Mouse (Mus musculus): ENCODE data around the gene Gorasp1. TPM values are rescaled to one million over a fixed set of nuclear protein-coding genes. Genes with fewer than 3 reads are reported as not detected.
A peak's percentile ranks its signal among the peaks of the same experiment; 100 is the strongest.

Gene Gorasp1
- polyA plus RNA-seq, 1 experiment from 2014 or later = 16.6 TPM

- H3K27me3 ChIP-seq = no peaks in the 10 kb centered on the region
- H3K4me2 ChIP-seq = no peak overlapping the region
- peaks cover 43% of the 10 kb centered on the region; the same call in 1 of the 2 replicates for H3K36me3 ChIP-seq
- 74% methylated on average over 7 of the region's 7 CpGs for WGBS
- peaks cover 20% of the 10 kb centered on the region for H3K4me1 ChIP-seq (replicated peaks)
- ATAC-seq (replicated peaks; ENCODE audit: insufficient number of reproducible peaks, insufficient read depth, low FRiP score, low read depth) = no peak
- no peak overlapping the region for H3K9ac ChIP-seq
- H3K27ac ChIP-seq = peak overlapping the region; percentile 44
- no peak overlapping the region for H3K4me3 ChIP-seq
- no peaks in the 10 kb centered on the region for H3K9me3 ChIP-seq (replicated peaks)
Measured at GRCm38 (mm10) chr9:119970763-119971656, 33.6 kb upstream of the Gorasp1 start.

GRCm38 (mm10) chr9:119970221-119970620 is 32.9 kb upstream of the Gorasp1 start:
- Histone ChIP-seq H3K27me3 (no peaks in the 10 kb centered on the region), H3K4me1 (replicated peaks) (peaks cover 20% of the 10 kb centered on the region), H3K9me3 (replicated peaks) (no peaks in the 10 kb centered on the region), H3K27ac (peak overlapping the region; percentile 44), H3K9ac (no peak overlapping the region), H3K4me2 (no peak overlapping the region), H3K36me3 (peaks cover 40% of the 10 kb centered on the region; the same call in 1 of the 2 replicates), H3K4me3 (no peak overlapping the region)
- WGBS = 26% methylated on average over 6 of the region's 6 CpGs
- no peak; the same call in 1 of the 2 replicates for ATAC-seq (replicated peaks; ENCODE audit: insufficient number of reproducible peaks, insufficient read depth, low FRiP score, low read depth)

GRCm38 (mm10) chr9:119969811-119970210 is 32.4 kb upstream of the Gorasp1 start:
- Histone ChIP-seq H3K27ac (no peak overlapping the region), H3K4me3 (no peak overlapping the region), H3K27me3 (no peaks in the 10 kb centered on the region), H3K9me3 (replicated peaks) (no peaks in the 10 kb centered on the region), H3K4me2 (no peak overlapping the region), H3K4me1 (replicated peaks) (peaks cover 20% of the 10 kb centered on the region), H3K36me3 (peaks cover 35% of the 10 kb centered on the region; the same call in 1 of the 2 replicates), H3K9ac (no peak overlapping the region)
- no peak for ATAC-seq (replicated peaks; ENCODE audit: insufficient number of reproducible peaks, insufficient read depth, low FRiP score, low read depth)
- 74% methylated on average over 7 of the region's 7 CpGs for WGBS

- no peak for ATAC-seq (replicated peaks; ENCODE audit: insufficient number of reproducible peaks, insufficient read depth, low FRiP score, low read depth)
- Histone ChIP-seq H3K27ac (no peak overlapping the region), H3K36me3 (0 out of 2 replicates have a peak, but pooled peaks cover under 1% of the 10 kb centered on the region), H3K4me3 (no peak overlapping the region), H3K9me3 (replicated peaks) (no peaks in the 10 kb centered on the region), H3K4me1 (replicated peaks) (peaks cover 38% of the 10 kb centered on the region), H3K4me2 (no peak overlapping the region), H3K27me3 (no peaks in the 10 kb centered on the region), H3K9ac (no peak overlapping the region)
- 86% methylated on average over 26 of the region's 26 CpGs for WGBS
Measured at GRCm38 (mm10) chr9:119966221-119966910, 29.0 kb upstream of the Gorasp1 start.

GRCm38 (mm10) chr9:119965186-119965585 is 27.8 kb upstream of the Gorasp1 start:
- ATAC-seq (replicated peaks; ENCODE audit: insufficient number of reproducible peaks, insufficient read depth, low FRiP score, low read depth) = no peak
- H3K4me3 ChIP-seq = no peak overlapping the region
- H3K9ac ChIP-seq = no peak overlapping the region
- H3K9me3 ChIP-seq (replicated peaks) = no peaks in the 10 kb centered on the region
- no peak overlapping the region for H3K4me2 ChIP-seq
- H3K27me3 ChIP-seq = no peaks in the 10 kb centered on the region
- 65% methylated on average over 3 of the region's 3 CpGs for WGBS
- H3K36me3 ChIP-seq = no peaks in the 10 kb centered on the region
- peaks cover 26% of the 10 kb centered on the region for H3K4me1 ChIP-seq (replicated peaks)
- no peak overlapping the region for H3K27ac ChIP-seq

- H3K4me3 ChIP-seq = no peak overlapping the region
- peaks cover 22% of the 10 kb centered on the region for H3K4me1 ChIP-seq (replicated peaks)
Measured at GRCm38 (mm10) chr9:119964206-119964605, 26.8 kb upstream of the Gorasp1 start.

GRCm38 (mm10) chr9:119962987-119963667 is 25.8 kb upstream of the Gorasp1 start:
- peak; percentile 67 for ATAC-seq (replicated peaks; ENCODE audit: insufficient number of reproducible peaks, insufficient read depth, low FRiP score, low read depth)
- Histone ChIP-seq H3K4me1 (replicated peaks) (peaks cover 19% of the 10 kb centered on the region), H3K9me3 (replicated peaks) (no peaks in the 10 kb centered on the region), H3K4me2 (peak overlapping the region; percentile 60), H3K4me3 (peak overlapping the region; percentile 33), H3K27ac (peak overlapping the region; percentile 49), H3K36me3 (no peaks in the 10 kb centered on the region), H3K27me3 (no peaks in the 10 kb centered on the region), H3K9ac (peak overlapping the region; percentile 38; the same call in 1 of the 2 replicates)
- 12% methylated on average over 21 of the region's 21 CpGs for WGBS

More at GRCm38 (mm10) chr9:119964206-119964605, 26.8 kb upstream of the Gorasp1 start:
- Histone ChIP-seq H3K9ac (no peak overlapping the region), H3K27ac (peak overlapping the region; percentile 69), H3K4me2 (no peak overlapping the region), H3K9me3 (replicated peaks) (no peaks in the 10 kb centered on the region), H3K36me3 (no peaks in the 10 kb centered on the region), H3K27me3 (no peaks in the 10 kb centered on the region)
- WGBS = 61% methylated on average over 3 of the region's 3 CpGs
- no peak; the same call in 1 of the 2 replicates for ATAC-seq (replicated peaks; ENCODE audit: insufficient number of reproducible peaks, insufficient read depth, low FRiP score, low read depth)

- ATAC-seq (replicated peaks; ENCODE audit: insufficient number of reproducible peaks, insufficient read depth, low FRiP score, low read depth) = no peak
- H3K27me3 ChIP-seq = no peaks in the 10 kb centered on the region
- no peak overlapping the region for H3K9ac ChIP-seq
- H3K9me3 ChIP-seq (replicated peaks) = no peaks in the 10 kb centered on the region
- no peaks in the 10 kb centered on the region for H3K36me3 ChIP-seq
- WGBS = 54% methylated on average over 4 of the region's 4 CpGs
- H3K4me3 ChIP-seq = no peak overlapping the region
- no peak overlapping the region for H3K27ac ChIP-seq
- peaks cover 19% of the 10 kb centered on the region for H3K4me1 ChIP-seq (replicated peaks)
- H3K4me2 ChIP-seq = no peak overlapping the region; the same call in 1 of the 2 replicates
Measured at GRCm38 (mm10) chr9:119962216-119962615, 24.9 kb upstream of the Gorasp1 start.

GRCm38 (mm10) chr9:119958835-119959234 is 21.5 kb upstream of the Gorasp1 start:
- H3K4me2 ChIP-seq = no peak overlapping the region
- H3K27me3 ChIP-seq = no peaks in the 10 kb centered on the region
- no peak for ATAC-seq (replicated peaks; ENCODE audit: insufficient number of reproducible peaks, insufficient read depth, low FRiP score, low read depth)
- no peak overlapping the region for H3K9ac ChIP-seq
- H3K4me3 ChIP-seq = no peak overlapping the region
- H3K27ac ChIP-seq = no peak overlapping the region
- 61% methylated on average over 9 of the region's 9 CpGs for WGBS
- peaks cover 16% of the 10 kb centered on the region for H3K4me1 ChIP-seq (replicated peaks)
- H3K36me3 ChIP-seq = no peaks in the 10 kb centered on the region
- no peaks in the 10 kb centered on the region for H3K9me3 ChIP-seq (replicated peaks)

- Histone ChIP-seq H3K27me3 (no peaks in the 10 kb centered on the region), H3K4me1 (replicated peaks) (no peaks in the 10 kb centered on the region), H3K36me3 (no peaks in the 10 kb centered on the region), H3K9me3 (replicated peaks) (no peaks in the 10 kb centered on the region), H3K9ac (no peak overlapping the region), H3K4me3 (no peak overlapping the region), H3K4me2 (no peak overlapping the region), H3K27ac (no peak overlapping the region)
- 80% methylated on average over 9 of the region's 9 CpGs for WGBS
- no peak for ATAC-seq (replicated peaks; ENCODE audit: insufficient number of reproducible peaks, insufficient read depth, low FRiP score, low read depth)
Measured at GRCm38 (mm10) chr9:119951388-119951787, 14.0 kb upstream of the Gorasp1 start.

- no peak for ATAC-seq (replicated peaks; ENCODE audit: insufficient number of reproducible peaks, insufficient read depth, low FRiP score, low read depth)
- H3K27ac ChIP-seq = no peak overlapping the region
- H3K4me2 ChIP-seq = no peak overlapping the region
- H3K4me3 ChIP-seq = no peak overlapping the region
- no peaks in the 10 kb centered on the region for H3K4me1 ChIP-seq (replicated peaks)
- H3K27me3 ChIP-seq = no peaks in the 10 kb centered on the region
- H3K9me3 ChIP-seq (replicated peaks) = no peaks in the 10 kb centered on the region
- WGBS = 54% methylated on average over 6 of the region's 6 CpGs
- H3K36me3 ChIP-seq = no peaks in the 10 kb centered on the region
- no peak overlapping the region for H3K9ac ChIP-seq
Measured at GRCm38 (mm10) chr9:119950434-119950833, 13.1 kb upstream of the Gorasp1 start.

All from heart, embryonic 15.5 days (tissue).